Mouse (Mus musculus): ENCODE measurements around the gene 4930503B20Rik.

The 4930503B20Rik gene

GRCm38 (mm10) chr3:146649311-146649894, 1.7 kb downstream of the 4930503B20Rik start:
- no peak for DNase-seq

DNA sequence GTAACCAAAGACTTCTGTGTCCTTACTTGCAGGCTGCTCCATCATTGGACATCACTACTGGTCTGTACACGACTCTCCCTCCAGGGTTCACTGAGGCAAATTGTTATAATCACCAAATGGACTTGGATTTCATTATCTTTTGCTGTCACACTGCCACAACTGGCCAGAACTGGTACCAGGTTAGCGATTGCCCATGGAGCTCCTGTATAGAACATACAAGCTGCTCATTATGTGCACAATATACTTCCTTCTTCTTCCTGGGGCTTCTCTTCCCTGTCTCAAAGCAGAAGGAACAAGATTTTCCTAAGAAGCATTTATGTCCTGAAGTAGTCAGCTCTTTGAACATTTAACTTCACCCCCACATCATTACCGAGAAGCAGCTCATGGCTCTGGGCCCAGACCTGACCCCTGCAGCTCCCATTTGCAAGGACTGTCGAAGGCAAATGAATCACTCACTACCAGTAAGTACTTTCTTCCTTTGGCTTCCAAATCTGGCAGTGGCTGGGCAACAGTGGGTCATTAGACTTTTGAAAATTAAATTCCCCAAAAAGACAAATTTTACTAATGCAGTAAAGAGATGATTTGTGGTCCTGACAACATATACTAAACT, 9.2 kb downstream of the 4930503B20Rik start:
- DNase-seq, result peak; percentile 8 to 61

DNA sequence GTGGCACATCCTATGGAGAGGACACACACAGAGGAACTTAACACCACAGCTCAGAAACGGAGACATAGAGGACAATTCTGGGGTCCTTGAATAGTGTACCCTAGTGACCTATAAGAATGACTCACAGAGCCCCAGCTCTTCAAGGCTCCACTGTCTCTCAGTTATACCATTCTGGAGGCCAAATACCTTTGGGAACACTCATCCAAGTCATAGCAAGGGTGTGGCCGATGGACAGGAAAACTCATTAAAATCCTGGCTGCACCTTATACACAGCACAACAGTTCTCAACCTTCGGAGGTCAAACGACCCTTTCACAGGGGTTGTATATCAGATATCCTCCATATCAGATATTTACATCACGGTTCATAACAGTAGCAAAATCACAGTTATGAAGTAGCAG, 18.6 kb downstream of the 4930503B20Rik start:
- no peak for DNase-seq

DNA sequence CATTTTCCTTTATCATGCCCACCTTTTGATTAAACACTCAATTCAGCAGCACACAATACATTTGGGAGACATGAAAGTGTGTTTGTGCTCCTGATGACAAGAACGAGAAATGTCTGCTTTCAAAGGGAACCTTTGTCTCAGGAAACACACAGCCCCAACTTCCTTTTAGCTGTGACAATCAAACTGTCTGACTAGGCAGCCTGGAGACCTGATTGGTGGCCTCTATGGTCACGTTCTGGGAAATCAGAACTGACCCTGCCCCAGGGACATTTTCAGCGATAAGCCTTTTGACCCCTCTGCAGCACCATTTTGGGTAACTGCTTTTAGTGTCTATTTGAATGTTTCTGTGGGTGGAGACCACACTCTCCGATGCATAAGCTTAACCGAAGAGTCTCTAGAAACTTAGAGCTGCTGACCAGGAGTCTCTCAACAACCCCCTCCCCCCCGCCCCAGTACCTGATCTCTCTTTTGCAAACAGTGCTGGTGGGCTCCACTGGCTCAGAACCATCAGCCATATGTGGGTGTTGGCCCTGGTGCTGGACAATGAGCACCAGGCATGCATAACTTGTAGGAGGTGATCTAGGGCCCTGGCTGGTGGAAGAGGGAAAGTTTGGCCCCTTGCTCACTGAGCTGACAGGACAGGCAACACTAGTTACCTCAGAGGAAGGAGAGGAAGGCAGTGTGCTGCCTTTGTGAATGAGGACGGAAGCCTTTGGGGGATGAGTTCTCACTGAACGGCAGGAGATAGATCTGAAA, 22.7 kb downstream of the 4930503B20Rik start:
- no peak for DNase-seq

DNA sequence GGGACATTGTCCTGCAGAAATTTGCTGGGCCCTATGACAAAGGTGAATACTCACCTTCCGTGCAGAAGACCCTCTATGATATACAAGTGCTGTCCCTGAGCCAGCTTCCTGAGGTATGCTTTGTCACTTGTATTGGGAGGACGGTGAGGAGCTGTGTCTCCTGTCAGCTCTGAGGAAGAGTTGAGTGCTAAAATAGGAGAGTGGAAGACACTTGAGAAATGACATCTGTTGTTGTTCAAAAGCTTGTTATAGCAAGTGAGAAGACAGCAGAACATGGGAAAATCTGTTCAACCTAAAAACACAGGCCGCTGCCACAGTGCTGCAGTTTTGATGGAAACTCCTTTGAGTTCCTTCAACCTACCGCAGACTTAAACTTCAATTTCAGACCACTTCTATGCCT, 25.4 kb downstream of the 4930503B20Rik start:
- no peak for DNase-seq

- DNase-seq, result no peak
These were observed 29.2 kb downstream of the 4930503B20Rik start for GRCm38 (mm10) chr3:146621966-146622365.

- DNase-seq, result no peak
These were observed 30.4 kb downstream of the 4930503B20Rik start for GRCm38 (mm10) chr3:146620555-146621249.

DNA sequence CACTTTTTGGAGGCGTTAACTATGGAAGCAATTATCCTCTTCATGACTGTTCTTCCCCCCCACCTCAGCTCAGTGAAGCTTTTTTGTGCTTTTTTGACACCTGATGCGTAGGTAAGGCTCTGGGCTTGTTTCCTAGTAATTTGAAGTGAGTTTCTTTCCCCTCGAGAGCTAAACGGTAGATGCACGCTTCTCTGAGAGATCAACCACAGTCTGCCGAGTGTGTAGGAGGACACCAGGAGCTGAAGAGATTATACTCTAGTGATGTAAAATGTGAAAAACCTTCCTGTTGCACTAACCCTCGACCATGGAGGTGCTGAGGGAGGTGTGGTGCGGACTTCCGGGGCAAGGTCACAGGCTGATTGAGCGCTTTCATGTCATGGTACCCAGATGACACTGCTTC, 31.0 kb downstream of the 4930503B20Rik start:
- no peak for DNase-seq

- DNase-seq, result no peak
These were observed 32.8 kb downstream of the 4930503B20Rik start for GRCm38 (mm10) chr3:146618357-146618756.

DNA sequence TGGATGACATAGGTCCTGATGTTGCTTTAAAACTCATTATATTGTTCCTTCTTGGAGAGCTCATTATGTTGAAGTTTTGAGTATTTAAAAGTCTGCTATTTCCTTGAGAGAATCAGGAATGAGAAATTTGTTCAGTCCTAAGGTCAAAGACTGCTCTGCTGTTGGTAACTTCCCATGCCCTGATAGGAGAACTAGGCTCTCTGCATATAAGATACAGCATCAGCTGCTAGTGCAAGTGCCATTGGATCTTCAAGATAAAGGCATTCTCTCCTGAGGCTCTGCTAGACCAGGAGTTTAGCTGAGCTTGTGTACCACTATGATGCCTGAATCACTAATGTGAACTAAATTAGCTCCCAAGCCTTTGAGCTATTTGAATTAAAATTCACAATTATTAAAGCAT, 33.2 kb downstream of the 4930503B20Rik start:
- no peak for DNase-seq

DNA sequence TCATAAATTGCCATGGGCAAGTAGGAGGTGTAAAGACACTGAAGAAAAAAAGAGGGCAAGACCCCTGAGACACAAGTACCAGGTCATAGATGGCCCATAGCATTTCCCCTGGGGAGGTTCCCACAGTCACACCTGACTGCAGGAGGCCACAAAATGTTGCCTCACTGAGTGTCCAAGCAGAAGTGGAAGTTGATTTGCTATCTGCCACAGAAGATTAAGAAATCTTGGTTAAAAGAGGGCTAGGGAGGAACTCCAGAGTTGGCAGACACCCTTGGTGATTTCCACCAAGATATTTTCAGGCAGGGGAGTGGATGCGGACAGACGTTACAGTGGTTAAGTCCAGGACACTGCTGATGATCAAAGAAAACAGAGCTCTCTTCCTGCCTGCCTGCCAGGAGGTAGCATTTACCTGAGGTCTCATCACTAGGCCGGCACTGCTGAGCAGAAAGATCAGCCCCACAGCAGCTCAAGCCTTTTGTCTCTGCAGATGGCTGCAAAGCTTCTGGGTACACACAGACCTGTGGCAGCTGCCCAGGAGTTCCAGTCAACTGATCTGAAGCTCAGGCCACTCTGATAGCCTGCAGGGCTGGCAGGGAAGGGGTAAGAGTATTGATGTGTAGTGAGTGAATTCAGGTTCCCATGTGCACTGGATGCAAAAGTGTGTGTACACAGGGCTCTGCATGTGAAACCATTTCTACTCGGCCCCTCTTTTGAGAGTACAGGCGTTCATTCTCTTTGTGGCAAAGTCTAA, 34.4 kb downstream of the 4930503B20Rik start:
- DNase-seq, result no peak

DNA sequence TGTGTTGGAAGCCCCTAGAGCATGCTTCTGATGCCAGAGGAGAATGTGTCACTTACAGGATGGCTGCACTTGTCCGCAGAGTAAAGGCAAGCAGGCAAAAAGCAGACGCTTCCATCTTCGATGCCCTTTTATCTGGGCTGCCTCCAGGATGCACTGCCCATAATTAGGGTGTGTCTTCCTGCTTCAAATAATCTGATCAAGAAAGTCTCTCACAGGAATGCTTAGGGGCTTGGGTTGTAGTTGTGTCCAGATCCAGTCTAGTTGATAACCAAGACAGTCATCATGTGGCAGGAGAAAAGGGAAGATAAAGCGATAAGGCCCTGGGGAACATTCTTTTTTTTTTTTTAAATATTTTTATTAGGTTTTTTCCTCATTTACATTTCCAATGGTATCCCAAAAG, 35.6 kb downstream of the 4930503B20Rik start, which contains the start of gene Dnase2b:
Gene Dnase2b, minus strand, starts transcription at position 101 of the 400 bp plus-strand sequence.
- no peak for DNase-seq

GRCm38 (mm10) chr3:146611821-146612220, 39.3 kb downstream of the 4930503B20Rik start:
- no peak for DNase-seq

- no peak for DNase-seq
These were observed 39.9 kb downstream of the 4930503B20Rik start for GRCm38 (mm10) chr3:146611261-146611660.

DNA sequence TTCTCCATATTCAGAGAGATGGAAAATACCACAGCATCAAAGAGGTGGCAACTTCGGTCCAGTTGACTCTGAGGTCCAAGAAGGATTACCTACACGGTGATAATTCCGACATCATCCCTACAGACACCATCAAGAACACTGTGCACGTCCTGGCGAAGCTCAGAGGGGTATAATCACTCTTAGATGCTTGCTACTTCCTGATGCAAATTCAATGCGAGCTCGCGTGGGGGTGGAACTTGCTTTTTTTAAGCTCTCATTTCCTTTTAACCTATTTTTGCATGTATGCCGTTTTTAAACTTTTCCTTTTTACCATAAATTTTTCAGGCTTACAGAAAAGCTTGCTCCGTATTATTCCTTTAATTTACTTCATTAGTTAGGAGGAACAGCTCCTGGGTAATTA, 40.8 kb downstream of the 4930503B20Rik start:
- no peak for DNase-seq

- no peak for DNase-seq
These were observed 43.7 kb downstream of the 4930503B20Rik start for GRCm38 (mm10) chr3:146607368-146607767.

DNA sequence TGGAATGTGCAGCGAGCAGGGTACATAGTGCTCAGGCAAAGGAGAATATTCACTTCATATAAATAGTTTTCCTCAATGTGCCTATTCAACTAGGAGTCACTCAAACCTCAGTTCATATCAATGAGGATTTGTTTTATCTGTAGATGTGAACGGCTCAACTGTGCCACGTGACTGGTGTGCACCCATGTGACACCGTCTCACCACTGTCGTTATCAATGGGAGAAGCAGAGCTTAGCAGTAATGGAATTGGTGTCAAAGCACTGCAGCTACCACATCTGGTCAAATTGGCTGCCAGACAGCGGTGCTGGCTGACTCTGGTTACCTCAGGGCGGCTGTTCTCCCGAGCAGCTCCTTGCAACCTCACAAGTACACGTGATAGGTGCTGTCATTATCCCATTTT, 46.5 kb downstream of the 4930503B20Rik start:
- no peak for DNase-seq

- DNase-seq, result no peak
These were observed 48.6 kb downstream of the 4930503B20Rik start for GRCm38 (mm10) chr3:146602531-146602930.

DNA sequence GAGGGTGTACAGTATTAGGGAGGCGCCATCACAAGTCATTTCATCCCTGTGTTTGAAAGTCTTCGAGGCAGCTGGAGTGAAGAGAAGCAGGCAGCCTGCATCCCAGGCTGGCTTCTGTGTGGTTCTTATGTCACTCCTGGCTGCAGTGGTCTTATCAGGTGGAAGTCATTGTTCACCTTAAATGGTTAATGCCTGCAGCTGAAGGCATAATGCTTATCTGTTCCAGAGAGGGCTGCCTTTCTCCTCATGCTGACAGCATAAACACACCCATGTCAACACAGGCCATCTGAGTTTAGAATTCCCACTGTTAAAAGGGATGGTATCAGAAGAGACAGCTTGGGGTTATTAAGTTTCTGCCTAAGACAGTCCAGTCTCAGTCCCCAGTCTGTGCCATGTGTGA, 49.9 kb downstream of the 4930503B20Rik start:
- DNase-seq, result no peak

DNA sequence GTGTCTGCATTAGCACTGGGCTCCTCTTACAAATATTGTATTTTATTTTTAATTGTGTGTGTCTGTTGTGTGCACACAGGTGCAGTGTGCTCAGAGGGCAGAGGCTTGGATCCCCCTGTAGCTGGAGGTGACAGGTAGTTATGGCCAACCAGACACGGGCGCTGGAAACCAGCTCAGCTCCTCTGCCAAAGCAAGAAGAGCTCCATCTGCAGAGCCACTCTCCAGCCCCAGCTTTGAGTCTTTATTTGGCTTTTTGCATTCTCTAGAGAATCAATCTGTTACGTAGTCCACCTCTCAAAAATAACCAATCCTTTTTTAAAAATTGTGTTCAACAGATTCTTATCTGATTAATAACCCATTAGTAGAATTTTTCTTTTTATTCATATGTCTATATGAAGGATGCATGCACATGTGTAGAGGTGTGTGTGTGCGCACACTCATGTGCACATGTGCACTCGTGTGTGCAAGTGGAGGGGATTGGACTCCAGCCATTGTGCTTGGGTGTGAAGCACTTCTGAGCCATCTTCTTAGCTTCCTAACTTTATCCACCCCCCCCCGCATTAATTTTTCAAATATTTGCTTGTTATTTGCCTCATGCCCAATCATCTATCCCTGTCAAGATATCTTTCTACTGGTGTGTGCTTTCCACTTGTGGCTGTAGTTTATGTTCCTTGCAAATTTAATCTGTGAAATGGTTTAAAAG, 51.8 kb downstream of the 4930503B20Rik start:
- DNase-seq, result no peak

DNA sequence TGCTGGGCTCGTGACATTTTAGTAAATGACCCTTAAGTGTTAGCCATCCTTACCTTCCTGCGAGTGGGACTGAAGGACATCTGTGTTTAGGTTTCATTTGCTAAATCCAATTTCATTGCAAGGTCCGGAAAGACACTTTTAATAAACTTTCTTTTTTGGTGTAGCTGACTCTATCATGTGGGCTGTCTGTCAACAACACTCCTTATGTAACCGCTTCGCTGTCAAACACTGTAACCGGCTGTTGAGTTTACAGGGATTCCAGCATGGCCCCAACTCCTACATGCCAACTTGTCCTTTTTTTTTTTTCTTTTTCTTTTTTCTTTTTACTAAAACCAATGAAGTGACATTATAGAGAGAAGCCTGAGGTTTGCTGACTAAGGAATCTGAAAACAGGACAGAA, 52.7 kb downstream of the 4930503B20Rik start:
- no peak for DNase-seq

DNA sequence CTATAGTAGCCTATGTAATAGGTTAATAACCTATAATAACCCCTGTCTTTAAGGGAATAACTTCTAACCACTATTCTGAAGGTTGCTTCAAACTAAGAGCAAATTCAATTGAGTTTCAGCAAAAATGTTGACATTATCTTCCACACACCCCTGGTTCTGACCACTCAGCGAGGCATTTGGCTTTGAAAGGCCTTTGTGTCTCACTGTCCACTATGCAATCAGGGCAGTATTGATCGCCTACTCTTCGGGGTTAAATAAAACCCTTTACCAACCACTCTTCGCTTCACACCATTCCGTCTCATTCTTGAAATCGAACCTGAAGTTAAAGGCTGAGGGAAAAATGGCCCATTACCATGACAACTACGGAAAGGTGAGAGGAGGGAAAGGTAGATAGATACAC, 54.3 kb downstream of the 4930503B20Rik start:
- no peak for DNase-seq
